Mouse (Mus musculus) liver, embryonic 15.5 days (tissue): ENCODE measurements around the gene Enox1. TPM values are rescaled to one million over a fixed set of nuclear protein-coding genes. Genes with fewer than 3 reads are reported as not detected.

ENCODE experiments used
- ATAC-seq: fragments of 200-750 bp; cut with Nextera tagmentation; 2 replicates; pipeline ENCODE4 v1.8.0; 2017; ENCODE audit warnings: moderate number of reproducible peaks, mild to moderate bottlenecking, moderate library complexity; ENCODE audit not compliant: insufficient read depth
- H3K27ac ChIP-seq: fragments of 300-500 bp; sonication (generic); replicated peaks from 2 replicates; pipeline ENCODE4 v1.5.1; 2015; ENCODE audit warnings: mild to moderate bottlenecking, inconsistent platforms
- H3K27me3 ChIP-seq: fragments of 300-500 bp; sonication (generic); 2 replicates; pipeline ENCODE4 v1.6.1; 2015; ENCODE audit warnings: mild to moderate bottlenecking, inconsistent platforms
- H3K36me3 ChIP-seq: fragments of 300-500 bp; sonication (generic); replicated peaks from 2 replicates; pipeline ENCODE4 v1.6.1; 2015; ENCODE audit warnings: moderate library complexity, mild to moderate bottlenecking, inconsistent platforms
- H3K4me1 ChIP-seq: fragments of 300-500 bp; sonication (generic); replicated peaks from 2 replicates; pipeline ENCODE4 v1.6.1; 2015; ENCODE audit warnings: inconsistent platforms
- H3K4me2 ChIP-seq: fragments of 300-500 bp; sonication (generic); 2 replicates; pipeline ENCODE4 v1.6.1; 2015; ENCODE audit warnings: moderate library complexity, mild to moderate bottlenecking, inconsistent platforms
- H3K4me3 ChIP-seq: fragments of 300-500 bp; sonication (generic); replicated peaks from 2 replicates; pipeline ENCODE4 v1.5.1; 2015; ENCODE audit warnings: mild to moderate bottlenecking, inconsistent platforms
- H3K9ac ChIP-seq: fragments of 300-500 bp; sonication (generic); 2 replicates; pipeline ENCODE4 v1.6.1; 2015; ENCODE audit warnings: moderate library complexity, mild to moderate bottlenecking, inconsistent platforms
- H3K9me3 ChIP-seq: fragments of 300-500 bp; sonication (generic); replicated peaks from 2 replicates; pipeline ENCODE4 v1.6.1; 2016; ENCODE audit warnings: inconsistent platforms
- WGBS: fragments of 180-500 bp; shearing (Covaris S2); methylation state at CpG from one replicate; pipeline ENCODE4 v1.1.7; 2015; ENCODE audit warnings: mixed read lengths; ENCODE audit not compliant: insufficient replicate concordance; 5-methylcytosine and 5-hydroxymethylcytosine counted together
- polyA plus RNA-seq: library from polyadenylated mRNA; unstranded; fragments of >200 nt; fragmentation: Nextera tagmentation; extraction: Ambion mirVana; gene quantifications from 2 replicates; pipeline ENCODE4 v1.2.1, GENCODE M21; 2015

The Enox1 gene
- polyA plus RNA-seq, 1 experiment from 2014 or later, result 0.35 TPM

- ATAC-seq, result no peak
- H3K4me1 ChIP-seq, result 0 out of 2 replicates have a peak, but pooled peaks cover 11% of the 10 kb centered on the region
- 60% methylated on average over 5 of the region's 5 CpGs for WGBS
- H3K36me3 ChIP-seq, result no peaks in the 10 kb centered on the region
- H3K9me3 ChIP-seq, result no peaks in the 10 kb centered on the region
- no peak overlapping the region for H3K9ac ChIP-seq
- H3K27me3 ChIP-seq, result peaks cover 62% of the 10 kb centered on the region
- no peak overlapping the region for H3K4me2 ChIP-seq
- no peak overlapping the region for H3K27ac ChIP-seq
- no peak overlapping the region for H3K4me3 ChIP-seq
Measured at GRCm38 (mm10) chr14:77159397-77159796, 2.8 kb downstream of the Enox1 start.

GRCm38 (mm10) chr14:77162496-77162895 lies 5.9 kb downstream of the Enox1 start:
- ATAC-seq, result no peak

DNA sequence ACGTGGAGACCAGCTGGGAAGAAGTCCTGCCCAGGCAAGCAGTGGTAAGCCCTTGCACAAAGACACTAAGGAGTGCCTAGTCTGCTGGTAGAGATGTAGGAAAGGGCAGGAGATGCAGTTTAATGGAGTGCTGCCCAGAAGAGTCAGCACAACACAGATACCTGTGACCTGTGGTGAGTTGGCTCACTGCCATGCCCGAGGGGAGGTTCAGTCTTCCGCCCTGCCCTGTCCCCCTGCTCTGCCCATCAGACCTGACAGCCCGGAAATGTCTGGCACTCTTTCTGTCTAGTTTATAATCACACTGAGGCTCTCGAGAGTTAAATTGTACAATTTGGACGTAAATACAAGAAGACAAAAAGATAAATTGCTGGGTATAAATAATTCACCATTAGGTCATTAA lies 7.8 kb downstream of the Enox1 start:
- Histone ChIP-seq H3K4me2 (no peak overlapping the region), H3K27ac (no peak overlapping the region), H3K9me3 (no peaks in the 10 kb centered on the region), H3K4me3 (no peak overlapping the region), H3K4me1 (no peaks in the 10 kb centered on the region), H3K9ac (no peak overlapping the region), H3K36me3 (no peaks in the 10 kb centered on the region), H3K27me3 (peaks cover 13% of the 10 kb centered on the region)
- no peak for ATAC-seq
- 57% methylated on average over 6 of the region's 6 CpGs for WGBS

More at GRCm38 (mm10) chr14:77162496-77162895, 5.9 kb downstream of the Enox1 start:
- Histone ChIP-seq H3K36me3 (no peaks in the 10 kb centered on the region), H3K4me3 (no peak overlapping the region), H3K27me3 (peaks cover 31% of the 10 kb centered on the region), H3K4me2 (no peak overlapping the region), H3K9me3 (no peaks in the 10 kb centered on the region), H3K4me1 (0 out of 2 replicates have a peak, but pooled peaks cover 3% of the 10 kb centered on the region), H3K9ac (no peak overlapping the region), H3K27ac (no peak overlapping the region)
- 60% methylated on average over 3 of the region's 3 CpGs for WGBS

DNA sequence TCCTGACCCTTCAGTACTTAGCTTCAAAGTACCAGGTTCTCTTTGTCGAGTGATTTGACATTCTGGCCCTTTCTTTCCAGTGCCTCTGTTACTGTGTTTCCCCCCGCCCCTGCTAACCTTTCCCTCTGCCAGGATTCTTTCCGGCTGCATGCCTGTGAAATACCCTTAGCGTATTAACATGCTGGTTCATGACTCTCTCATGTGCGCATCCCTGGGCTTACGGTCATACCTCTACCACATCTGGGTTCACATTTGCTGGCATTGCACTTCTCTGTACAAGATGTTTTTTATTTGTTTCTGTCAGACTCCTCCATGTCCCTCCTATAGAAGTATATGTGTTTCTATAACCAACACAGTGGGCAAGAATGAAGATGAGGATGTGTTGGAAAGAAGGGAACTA lies 11.6 kb downstream of the Enox1 start:
- H3K9me3 ChIP-seq, result no peaks in the 10 kb centered on the region
- no peak overlapping the region for H3K4me2 ChIP-seq
- no peak for ATAC-seq
- H3K36me3 ChIP-seq, result no peaks in the 10 kb centered on the region
- no peak overlapping the region for H3K27ac ChIP-seq
- no peak overlapping the region for H3K9ac ChIP-seq
- no peaks in the 10 kb centered on the region for H3K4me1 ChIP-seq
- H3K27me3 ChIP-seq, result no peaks in the 10 kb centered on the region
- no peak overlapping the region for H3K4me3 ChIP-seq
- WGBS, result 76% methylated on average over 6 of the region's 6 CpGs

DNA sequence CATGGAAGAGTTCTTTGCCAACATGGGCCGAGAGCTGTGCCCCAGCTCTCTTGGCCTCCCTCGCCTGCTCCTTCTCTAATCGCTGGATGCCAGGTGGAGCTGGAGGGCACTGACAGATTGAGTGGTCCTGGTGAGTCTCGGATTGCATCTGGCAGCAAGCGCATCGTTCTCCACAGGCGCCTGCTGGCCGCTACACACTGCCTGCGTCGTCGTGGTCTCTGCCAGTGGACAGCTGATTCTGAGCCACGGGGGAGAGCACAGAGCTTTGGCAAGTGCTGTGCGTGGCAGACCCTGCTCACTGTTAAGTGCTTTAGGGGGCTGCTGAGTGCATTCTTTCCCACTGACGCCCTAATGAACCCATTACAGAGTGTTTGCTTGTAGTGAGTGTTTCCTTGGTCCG lies 17.9 kb downstream of the Enox1 start:
- no peaks in the 10 kb centered on the region for H3K36me3 ChIP-seq
- no peak overlapping the region for H3K4me2 ChIP-seq
- no peaks in the 10 kb centered on the region for H3K9me3 ChIP-seq
- no peak overlapping the region for H3K4me3 ChIP-seq
- H3K27ac ChIP-seq, result no peak overlapping the region
- no peaks in the 10 kb centered on the region for H3K4me1 ChIP-seq
- H3K9ac ChIP-seq, result no peak overlapping the region
- H3K27me3 ChIP-seq, result no peaks in the 10 kb centered on the region
- 70% methylated on average over 15 of the region's 15 CpGs for WGBS
- ATAC-seq, result no peak

- Histone ChIP-seq H3K27me3 (no peaks in the 10 kb centered on the region), H3K9me3 (no peaks in the 10 kb centered on the region), H3K4me1 (no peaks in the 10 kb centered on the region), H3K36me3 (no peaks in the 10 kb centered on the region), H3K4me2 (no peak overlapping the region), H3K4me3 (no peak overlapping the region), H3K9ac (no peak overlapping the region), H3K27ac (no peak overlapping the region)
- ATAC-seq, result no peak
- WGBS, result 83% methylated on average over 9 of the region's 9 CpGs
Measured at GRCm38 (mm10) chr14:77174931-77175330, 18.4 kb downstream of the Enox1 start.

DNA sequence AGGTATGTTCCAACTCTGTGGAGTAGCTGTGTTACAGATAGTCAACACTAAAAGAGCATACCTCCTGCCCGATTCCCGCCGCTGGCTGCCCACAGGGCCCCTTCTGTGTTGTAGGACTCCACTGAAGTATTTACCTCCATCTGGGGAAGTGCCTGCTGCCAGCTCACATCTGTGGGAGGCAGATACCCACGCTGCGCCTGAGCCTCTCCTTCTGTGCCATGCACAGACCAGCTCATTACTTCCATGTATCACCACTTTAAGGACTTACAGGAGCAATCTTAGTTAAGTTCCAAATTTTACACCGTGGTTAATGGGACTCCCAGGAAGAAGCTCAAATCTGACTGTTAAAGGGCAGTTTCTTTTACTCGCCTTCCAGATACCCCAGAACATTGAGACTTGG lies 23.7 kb downstream of the Enox1 start:
- Histone ChIP-seq H3K4me1 (no peaks in the 10 kb centered on the region), H3K4me3 (no peak overlapping the region), H3K27ac (no peak overlapping the region), H3K36me3 (no peaks in the 10 kb centered on the region), H3K27me3 (no peaks in the 10 kb centered on the region), H3K4me2 (no peak overlapping the region), H3K9ac (no peak overlapping the region), H3K9me3 (no peaks in the 10 kb centered on the region)
- no peak for ATAC-seq
- WGBS, result 66% methylated on average over 7 of the region's 7 CpGs

DNA sequence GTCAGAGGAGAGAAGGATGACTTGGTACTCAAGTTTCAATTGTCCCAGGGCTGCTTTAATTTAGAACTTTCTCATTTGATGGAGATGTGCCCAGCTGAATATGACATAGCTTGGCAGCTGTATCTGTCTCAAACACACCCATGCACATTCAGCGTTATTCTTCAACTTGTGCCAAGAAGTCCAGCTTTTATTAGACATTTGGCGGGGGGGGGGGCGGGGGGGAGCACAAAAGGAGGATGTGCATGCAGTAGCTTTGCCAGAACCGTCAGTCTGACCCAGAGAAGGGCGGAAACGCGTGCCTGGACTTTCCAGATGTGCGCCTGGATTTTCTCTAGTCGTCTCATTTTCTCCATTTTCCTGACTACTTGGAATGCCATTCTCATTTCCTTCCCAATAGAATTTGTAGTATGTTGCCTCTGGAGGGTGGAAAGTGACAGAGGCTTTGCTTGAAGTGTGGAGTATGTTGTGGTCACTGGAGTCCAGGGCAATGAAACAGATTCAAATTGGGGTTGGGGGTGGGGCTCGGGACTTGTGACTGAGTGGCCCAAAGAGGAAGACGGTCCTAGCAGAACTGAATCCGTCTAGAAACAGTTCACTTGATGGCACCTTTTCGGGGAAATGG lies 24.3 kb downstream of the Enox1 start:
- no peak overlapping the region for H3K9ac ChIP-seq
- H3K36me3 ChIP-seq, result no peaks in the 10 kb centered on the region
- H3K4me3 ChIP-seq, result no peak overlapping the region
- ATAC-seq, result no peak
- no peaks in the 10 kb centered on the region for H3K9me3 ChIP-seq
- H3K27me3 ChIP-seq, result no peaks in the 10 kb centered on the region
- WGBS, result 45% methylated on average over 13 of the region's 13 CpGs
- H3K4me2 ChIP-seq, result no peak overlapping the region
- H3K27ac ChIP-seq, result no peak overlapping the region
- H3K4me1 ChIP-seq, result no peaks in the 10 kb centered on the region

DNA sequence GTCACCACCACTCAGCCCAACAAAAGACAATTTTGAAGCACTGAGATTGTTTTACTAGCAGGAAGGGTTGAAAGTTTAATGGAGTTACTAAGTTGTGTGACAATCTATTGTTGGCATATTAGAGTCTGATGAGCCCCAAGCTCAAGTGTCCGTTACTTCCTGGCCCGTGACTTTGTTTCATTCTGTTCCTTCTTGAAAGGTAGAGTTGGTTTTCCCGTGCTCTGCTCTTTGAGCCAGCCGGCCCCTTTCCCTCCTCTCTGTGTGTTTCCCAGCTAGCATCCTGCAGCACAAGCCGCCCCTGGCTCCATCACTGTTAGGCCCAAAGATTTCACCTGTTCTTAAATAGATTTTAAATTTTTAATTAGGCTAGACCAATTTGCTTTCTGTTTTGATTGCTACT lies 26.9 kb downstream of the Enox1 start:
- Histone ChIP-seq H3K9ac (no peak overlapping the region), H3K36me3 (no peaks in the 10 kb centered on the region), H3K27ac (no peak overlapping the region), H3K9me3 (no peaks in the 10 kb centered on the region), H3K4me2 (no peak overlapping the region), H3K27me3 (no peaks in the 10 kb centered on the region), H3K4me3 (no peak overlapping the region), H3K4me1 (no peaks in the 10 kb centered on the region)
- no peak for ATAC-seq
- 62% methylated on average over 5 of the region's 5 CpGs for WGBS

GRCm38 (mm10) chr14:77190158-77190557 lies 33.6 kb downstream of the Enox1 start:
- H3K27ac ChIP-seq, result no peak overlapping the region
- 65% methylated on average over 2 of the region's 2 CpGs for WGBS
- H3K4me1 ChIP-seq, result no peaks in the 10 kb centered on the region
- no peak overlapping the region for H3K9ac ChIP-seq
- ATAC-seq, result no peak
- H3K9me3 ChIP-seq, result no peaks in the 10 kb centered on the region
- H3K36me3 ChIP-seq, result no peaks in the 10 kb centered on the region
- H3K27me3 ChIP-seq, result no peaks in the 10 kb centered on the region
- no peak overlapping the region for H3K4me2 ChIP-seq
- no peak overlapping the region for H3K4me3 ChIP-seq

- Histone ChIP-seq H3K9me3 (no peaks in the 10 kb centered on the region), H3K9ac (no peak overlapping the region), H3K4me2 (no peak overlapping the region), H3K4me3 (no peak overlapping the region), H3K27ac (no peak overlapping the region), H3K27me3 (no peaks in the 10 kb centered on the region), H3K4me1 (no peaks in the 10 kb centered on the region), H3K36me3 (no peaks in the 10 kb centered on the region)
- 41% methylated on average over 18 of the region's 18 CpGs for WGBS
- ATAC-seq, result no peak
Measured at GRCm38 (mm10) chr14:77195314-77196020, 38.9 kb downstream of the Enox1 start.

- H3K36me3 ChIP-seq, result no peaks in the 10 kb centered on the region
- H3K9ac ChIP-seq, result no peak overlapping the region
- ATAC-seq, result no peak
- WGBS, result 52% methylated on average over 3 of the region's 3 CpGs
- no peaks in the 10 kb centered on the region for H3K27me3 ChIP-seq
- no peak overlapping the region for H3K27ac ChIP-seq
- no peak overlapping the region for H3K4me2 ChIP-seq
- no peaks in the 10 kb centered on the region for H3K9me3 ChIP-seq
- no peaks in the 10 kb centered on the region for H3K4me1 ChIP-seq
- no peak overlapping the region for H3K4me3 ChIP-seq
Measured at GRCm38 (mm10) chr14:77196246-77196645, 39.7 kb downstream of the Enox1 start.
